Mouse (Mus musculus): ENCODE results near the gene Olfr1104. TPM values are rescaled to one million over a fixed set of nuclear protein-coding genes. Genes with fewer than 3 reads are reported as not detected.

Gene Olfr1104
- not detected in 2 replicates for polyA plus RNA-seq (2015; fragmentation: Nextera tagmentation; extraction: Ambion mirVana)

DNA sequence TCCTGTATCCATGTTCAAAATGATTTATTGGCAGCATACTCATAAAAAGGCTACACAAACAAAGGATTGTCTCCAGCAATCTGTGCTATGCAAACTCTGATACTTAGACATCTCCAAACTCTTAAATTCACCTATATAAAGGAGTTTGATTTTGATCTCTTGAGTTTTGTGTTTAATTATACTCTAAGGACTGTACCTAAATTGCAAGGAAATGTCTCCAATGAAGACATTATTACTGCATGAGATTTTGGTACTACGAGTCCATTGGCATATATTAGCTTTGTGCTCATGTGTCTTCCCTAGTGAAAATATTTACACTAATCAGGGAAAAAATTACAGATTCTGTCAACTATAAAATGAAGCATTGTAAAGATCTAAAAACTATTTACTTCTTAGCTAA lies at the start of gene Olfr1104:
Gene Olfr1104 (minus strand): TSS at position 101 of the 400 bp plus-strand sequence.
- 69% methylated on average over 1 of the region's 1 CpGs for WGBS
- ATAC-seq (ENCODE audit: insufficient read depth, low FRiP score), result no peak

DNA sequence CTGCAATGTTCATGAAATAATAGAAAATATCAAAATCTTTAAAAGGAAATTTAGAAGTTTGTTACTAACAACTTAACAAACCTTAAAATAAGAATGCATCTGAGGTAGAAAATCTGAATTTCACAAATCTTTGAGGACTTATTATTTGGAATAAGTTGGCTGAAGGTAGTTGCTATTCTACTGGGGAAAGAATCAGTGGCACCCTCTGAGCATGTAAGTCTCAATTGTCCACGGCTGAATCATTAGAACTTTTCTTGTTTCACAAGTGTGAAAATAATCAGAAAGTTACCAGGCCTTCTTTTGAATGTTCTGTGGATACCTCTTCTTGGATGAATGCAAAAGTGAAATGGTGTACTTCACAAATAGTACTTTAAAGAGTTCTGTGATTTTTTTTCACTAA lies 48.8 kb upstream of the Olfr1104 start, which contains the start of gene Olfr1107:
Gene Olfr1107 (minus strand): TSS at position 101 of the 400 bp plus-strand sequence.
- Histone ChIP-seq H3K9ac (ENCODE audit: low read length) (no peak within 1 kb of the TSS), H3K4me1 (ENCODE audit: control insufficient read depth, insufficient read depth, low read length) (no peaks in the 10 kb centered on the region), H3K9me3 (replicated peaks; ENCODE audit: control insufficient read depth, low read length) (no peaks in the 10 kb centered on the region), H3K27me3 (ENCODE audit: control insufficient read depth, insufficient read depth, low read length) (no peaks in the 10 kb centered on the region), H3K36me3 (ENCODE audit: control insufficient read depth, insufficient read depth, low read length) (no peaks in the 10 kb centered on the region), H3K27ac (ENCODE audit: low read length) (no peak within 1 kb of the TSS), H3K4me2 (ENCODE audit: low read depth, low read length) (no peak within 1 kb of the TSS), H3K4me3 (replicated peaks; ENCODE audit: low read length) (no peak within 1 kb of the TSS)
- 88% methylated on average over 1 of the region's 1 CpGs for WGBS
- no peak for ATAC-seq (ENCODE audit: insufficient read depth, low FRiP score)

More for the DNA sequence above, at the start of gene Olfr1104:
- Histone ChIP-seq H3K4me1 (ENCODE audit: control insufficient read depth, insufficient read depth, low read length) (no peaks in the 10 kb centered on the region), H3K27ac (ENCODE audit: low read length) (no peak within 1 kb of the TSS), H3K9me3 (replicated peaks; ENCODE audit: control insufficient read depth, low read length) (no peaks in the 10 kb centered on the region), H3K36me3 (ENCODE audit: control insufficient read depth, insufficient read depth, low read length) (no peaks in the 10 kb centered on the region), H3K4me3 (replicated peaks; ENCODE audit: low read length) (no peak within 1 kb of the TSS), H3K4me2 (ENCODE audit: low read depth, low read length) (no peak within 1 kb of the TSS), H3K9ac (ENCODE audit: low read length) (no peak within 1 kb of the TSS), H3K27me3 (ENCODE audit: control insufficient read depth, insufficient read depth, low read length) (no peaks in the 10 kb centered on the region)

DNA sequence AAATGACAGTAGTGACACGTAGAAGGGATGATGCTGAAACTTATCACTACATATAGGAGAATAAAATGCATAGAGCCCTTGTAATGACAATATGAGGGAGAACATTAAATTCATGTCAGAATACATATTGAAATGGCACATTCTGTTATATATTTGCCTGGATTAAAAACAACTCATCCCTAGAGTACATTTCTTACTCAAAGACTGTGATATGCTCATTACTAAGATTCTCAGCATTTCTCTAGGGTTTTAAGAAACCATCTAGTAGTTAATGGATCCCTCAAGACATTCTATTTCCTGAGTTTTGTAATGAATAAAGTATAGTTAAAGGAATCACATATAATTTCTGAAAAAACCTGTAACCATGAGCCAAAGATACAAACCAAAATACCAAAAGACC lies 25.3 kb upstream of the Olfr1104 start, which contains the start of gene Olfr1106:
Gene Olfr1106 (minus strand): TSS at position 101 of the 400 bp plus-strand sequence.
- H3K27me3 ChIP-seq (ENCODE audit: control insufficient read depth, insufficient read depth, low read length), result no peaks in the 10 kb centered on the region
- H3K27ac ChIP-seq (ENCODE audit: low read length), result no peak within 1 kb of the TSS
- no peak within 1 kb of the TSS for H3K4me3 ChIP-seq (replicated peaks; ENCODE audit: low read length)
- H3K9ac ChIP-seq (ENCODE audit: low read length), result no peak within 1 kb of the TSS
- WGBS, result 67% methylated on average over 1 of the region's 1 CpGs
- H3K4me1 ChIP-seq (ENCODE audit: control insufficient read depth, insufficient read depth, low read length), result no peaks in the 10 kb centered on the region
- H3K4me2 ChIP-seq (ENCODE audit: low read depth, low read length), result no peak within 1 kb of the TSS
- no peaks in the 10 kb centered on the region for H3K9me3 ChIP-seq (replicated peaks; ENCODE audit: control insufficient read depth, low read length)
- no peak for ATAC-seq (ENCODE audit: insufficient read depth, low FRiP score)
- H3K36me3 ChIP-seq (ENCODE audit: control insufficient read depth, insufficient read depth, low read length), result no peaks in the 10 kb centered on the region

DNA sequence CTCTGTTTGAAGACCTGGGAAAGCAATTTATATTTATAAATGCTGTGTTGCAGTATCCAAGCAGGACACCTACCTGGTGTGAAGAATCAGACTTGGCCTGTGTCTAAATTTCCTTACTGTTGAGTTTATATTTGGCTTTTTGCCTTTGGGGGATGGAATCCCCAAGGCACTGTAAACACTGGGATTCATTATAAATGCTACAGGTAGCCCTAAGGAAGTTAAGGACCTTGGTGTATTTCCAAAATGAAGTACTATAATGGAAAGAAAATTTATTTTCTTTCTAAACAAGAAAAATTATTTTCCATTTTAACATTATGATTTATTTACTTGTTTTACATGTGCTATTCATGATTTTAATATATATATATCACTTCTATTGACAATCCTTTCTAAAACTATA lies 9.6 kb upstream of the Olfr1104 start, which contains the start of gene Olfr1105:
Gene Olfr1105 (minus strand): TSS at position 101 of the 400 bp plus-strand sequence.
- H3K36me3 ChIP-seq (ENCODE audit: control insufficient read depth, insufficient read depth, low read length), result no peaks in the 10 kb centered on the region
- H3K27me3 ChIP-seq (ENCODE audit: control insufficient read depth, insufficient read depth, low read length), result no peaks in the 10 kb centered on the region

DNA sequence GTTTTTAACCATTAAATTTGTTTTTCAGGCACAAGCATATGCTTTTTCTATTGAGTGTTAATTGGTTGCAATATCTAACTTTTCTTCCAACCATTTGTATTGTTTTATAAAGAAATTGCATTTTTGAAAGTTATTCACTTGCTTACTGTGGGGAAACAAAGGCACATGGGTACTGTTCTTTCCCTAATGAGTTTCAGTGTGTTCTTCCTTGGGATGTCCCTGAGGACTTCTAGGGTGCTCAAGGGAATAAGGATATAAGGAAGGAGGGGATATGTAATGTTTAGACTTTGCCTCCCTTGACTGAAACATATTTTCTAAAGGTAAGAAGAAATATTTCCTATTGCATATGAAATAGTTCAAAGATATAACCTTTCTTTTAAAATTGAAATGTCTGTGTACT lies 28.8 kb downstream of the Olfr1104 start, which contains the start of gene Olfr1102:
Gene Olfr1102 (plus strand): TSS at position 301 of the 400 bp plus-strand sequence.
- no peak within 1 kb of the TSS for H3K4me3 ChIP-seq (replicated peaks; ENCODE audit: low read length)
- no peaks in the 10 kb centered on the region for H3K4me1 ChIP-seq (ENCODE audit: control insufficient read depth, insufficient read depth, low read length)
- no peaks in the 10 kb centered on the region for H3K9me3 ChIP-seq (replicated peaks; ENCODE audit: control insufficient read depth, low read length)
- ATAC-seq (ENCODE audit: insufficient read depth, low FRiP score), result no peak
- H3K27ac ChIP-seq (ENCODE audit: low read length), result no peak within 1 kb of the TSS
- no peak within 1 kb of the TSS for H3K9ac ChIP-seq (ENCODE audit: low read length)
- no peaks in the 10 kb centered on the region for H3K36me3 ChIP-seq (ENCODE audit: control insufficient read depth, insufficient read depth, low read length)
- H3K27me3 ChIP-seq (ENCODE audit: control insufficient read depth, insufficient read depth, low read length), result no peaks in the 10 kb centered on the region
- no peak within 1 kb of the TSS for H3K4me2 ChIP-seq (ENCODE audit: low read depth, low read length)

More for the DNA sequence above, 9.6 kb upstream of the Olfr1104 start, which contains the start of gene Olfr1105:
- no peak within 1 kb of the TSS for H3K27ac ChIP-seq (ENCODE audit: low read length)
- H3K9ac ChIP-seq (ENCODE audit: low read length), result no peak within 1 kb of the TSS
- no peak within 1 kb of the TSS for H3K4me2 ChIP-seq (ENCODE audit: low read depth, low read length)
- ATAC-seq (ENCODE audit: insufficient read depth, low FRiP score), result no peak
- H3K4me1 ChIP-seq (ENCODE audit: control insufficient read depth, insufficient read depth, low read length), result no peaks in the 10 kb centered on the region
- H3K4me3 ChIP-seq (replicated peaks; ENCODE audit: low read length), result no peak within 1 kb of the TSS
- H3K9me3 ChIP-seq (replicated peaks; ENCODE audit: control insufficient read depth, low read length), result no peaks in the 10 kb centered on the region

- Histone ChIP-seq H3K27ac (ENCODE audit: low read length) (no peak within 1 kb of the TSS), H3K36me3 (ENCODE audit: control insufficient read depth, insufficient read depth, low read length) (no peaks in the 10 kb centered on the region), H3K27me3 (ENCODE audit: control insufficient read depth, insufficient read depth, low read length) (no peaks in the 10 kb centered on the region), H3K4me3 (replicated peaks; ENCODE audit: low read length) (no peak within 1 kb of the TSS), H3K4me2 (ENCODE audit: low read depth, low read length) (no peak within 1 kb of the TSS), H3K9ac (ENCODE audit: low read length) (no peak within 1 kb of the TSS), H3K4me1 (ENCODE audit: control insufficient read depth, insufficient read depth, low read length) (no peaks in the 10 kb centered on the region), H3K9me3 (replicated peaks; ENCODE audit: control insufficient read depth, low read length) (no peaks in the 10 kb centered on the region)
- WGBS, result 73% methylated on average over 3 of the region's 3 CpGs
- ATAC-seq (ENCODE audit: insufficient read depth, low FRiP score), result no peak
Observed at GRCm38 (mm10) chr2:86991121-86991520, 35.8 kb downstream of the Olfr1104 start, which contains the start of gene Olfr1101. Olfr1101 (minus strand) TSS chr2:86991221.

DNA sequence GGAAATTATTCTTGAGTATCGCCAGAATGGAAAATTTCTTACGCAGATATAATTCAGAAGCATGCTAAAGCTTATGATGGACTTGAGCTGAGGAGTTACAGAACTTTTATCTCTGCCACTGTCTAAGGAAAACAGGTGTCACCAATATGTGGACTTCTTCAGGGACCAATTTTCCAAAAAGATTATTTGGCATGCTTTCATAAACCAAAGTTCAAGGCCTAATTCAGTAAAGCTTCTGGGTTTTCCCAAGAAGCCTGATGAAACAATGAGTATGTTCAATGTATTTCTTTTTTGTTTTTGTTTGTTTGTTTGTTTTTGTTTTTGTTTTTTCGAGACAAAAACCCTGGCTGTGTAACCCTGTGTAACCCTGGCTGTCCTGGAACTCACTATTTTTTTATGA lies 47.0 kb downstream of the Olfr1104 start, which contains the start of gene Olfr1100:
Gene Olfr1100 (minus strand): TSS at position 101 of the 400 bp plus-strand sequence.
- 73% methylated on average over 3 of the region's 3 CpGs for WGBS
- ATAC-seq (ENCODE audit: insufficient read depth, low FRiP score), result no peak
- no peak within 1 kb of the TSS for H3K4me3 ChIP-seq (replicated peaks; ENCODE audit: low read length)
- H3K9me3 ChIP-seq (replicated peaks; ENCODE audit: control insufficient read depth, low read length), result no peaks in the 10 kb centered on the region
- no peak within 1 kb of the TSS for H3K4me2 ChIP-seq (ENCODE audit: low read depth, low read length)
- H3K27me3 ChIP-seq (ENCODE audit: control insufficient read depth, insufficient read depth, low read length), result no peaks in the 10 kb centered on the region
- H3K27ac ChIP-seq (ENCODE audit: low read length), result no peak within 1 kb of the TSS
- H3K36me3 ChIP-seq (ENCODE audit: control insufficient read depth, insufficient read depth, low read length), result no peaks in the 10 kb centered on the region
- no peaks in the 10 kb centered on the region for H3K4me1 ChIP-seq (ENCODE audit: control insufficient read depth, insufficient read depth, low read length)
- H3K9ac ChIP-seq (ENCODE audit: low read length), result no peak within 1 kb of the TSS

Other genes with a start within 250 kb of the Olfr1104 start
- not detected in 2 replicates for gene Olfr1093, start 244.6 kb downstream of the Olfr1104 start, polyA plus RNA-seq (2015; fragmentation: Nextera tagmentation; extraction: Ambion mirVana)
- gene Olfr141, start 217.1 kb downstream of the Olfr1104 start, polyA plus RNA-seq (2015; fragmentation: Nextera tagmentation; extraction: Ambion mirVana), result not detected in 2 replicates
- not detected in 2 replicates for gene Olfr1094, start 202.4 kb downstream of the Olfr1104 start, polyA plus RNA-seq (2015; fragmentation: Nextera tagmentation; extraction: Ambion mirVana)
- gene Olfr1095, start 175.4 kb downstream of the Olfr1104 start, polyA plus RNA-seq (2015; fragmentation: Nextera tagmentation; extraction: Ambion mirVana), result not detected in 2 replicates
- gene Gm13723, start 152.3 kb downstream of the Olfr1104 start, polyA plus RNA-seq (2015; fragmentation: Nextera tagmentation; extraction: Ambion mirVana), result not detected in 2 replicates
- gene Olfr1097, start 134.9 kb downstream of the Olfr1104 start, polyA plus RNA-seq (2015; fragmentation: Nextera tagmentation; extraction: Ambion mirVana), result not detected in 2 replicates
- gene Olfr1098, start 102.5 kb downstream of the Olfr1104 start, polyA plus RNA-seq (2015; fragmentation: Nextera tagmentation; extraction: Ambion mirVana), result not detected in 2 replicates
- gene Olfr1099, start 66.4 kb downstream of the Olfr1104 start, polyA plus RNA-seq (2015; fragmentation: Nextera tagmentation; extraction: Ambion mirVana), result not detected in 2 replicates
- gene Olfr1100, start 47.1 kb downstream of the Olfr1104 start, polyA plus RNA-seq (2015; fragmentation: Nextera tagmentation; extraction: Ambion mirVana), result not detected in 2 replicates
- not detected in 2 replicates for gene Olfr1101, start 35.9 kb downstream of the Olfr1104 start, polyA plus RNA-seq (2015; fragmentation: Nextera tagmentation; extraction: Ambion mirVana)
- not detected in 2 replicates for gene Olfr1102, start 28.7 kb downstream of the Olfr1104 start, polyA plus RNA-seq (2015; fragmentation: Nextera tagmentation; extraction: Ambion mirVana)
- gene Olfr1105, start 9.5 kb upstream of the Olfr1104 start, polyA plus RNA-seq (2015; fragmentation: Nextera tagmentation; extraction: Ambion mirVana), result not detected in 2 replicates
- not detected in 2 replicates for gene Olfr1106, start 25.2 kb upstream of the Olfr1104 start, polyA plus RNA-seq (2015; fragmentation: Nextera tagmentation; extraction: Ambion mirVana)
- not detected in 2 replicates for gene Olfr1107, start 48.7 kb upstream of the Olfr1104 start, polyA plus RNA-seq (2015; fragmentation: Nextera tagmentation; extraction: Ambion mirVana)
- not detected in 2 replicates for gene Olfr1109, start 68.9 kb upstream of the Olfr1104 start, polyA plus RNA-seq (2015; fragmentation: Nextera tagmentation; extraction: Ambion mirVana)
- gene Olfr259, start 87.5 kb upstream of the Olfr1104 start, polyA plus RNA-seq (2015; fragmentation: Nextera tagmentation; extraction: Ambion mirVana), result not detected in 2 replicates
- gene Olfr1110, start 113.2 kb upstream of the Olfr1104 start, polyA plus RNA-seq (2015; fragmentation: Nextera tagmentation; extraction: Ambion mirVana), result not detected in 2 replicates
- gene Olfr1111, start 125.5 kb upstream of the Olfr1104 start, polyA plus RNA-seq (2015; fragmentation: Nextera tagmentation; extraction: Ambion mirVana), result not detected in 2 replicates
- gene Olfr1112, start 160.7 kb upstream of the Olfr1104 start, polyA plus RNA-seq (2015; fragmentation: Nextera tagmentation; extraction: Ambion mirVana), result not detected in 2 replicates
- gene Olfr1113, start 181.9 kb upstream of the Olfr1104 start, polyA plus RNA-seq (2015; fragmentation: Nextera tagmentation; extraction: Ambion mirVana), result not detected in 2 replicates
- not detected in 2 replicates for gene Olfr1115, start 220.9 kb upstream of the Olfr1104 start, polyA plus RNA-seq (2015; fragmentation: Nextera tagmentation; extraction: Ambion mirVana)
- gene Olfr1116, start 240.5 kb upstream of the Olfr1104 start, polyA plus RNA-seq (2015; fragmentation: Nextera tagmentation; extraction: Ambion mirVana), result not detected in 2 replicates

All from stomach, embryonic 16.5 days (tissue).